Mouse (Mus musculus) testis, postnatal 14 days (tissue): ENCODE data around the gene Cd200r3.

ENCODE experiments used
- DNase-seq: peaks from one replicate; pipeline ENCODE4 v3.0.0; 2021; ENCODE audit warnings: low spot score

Gene Cd200r3

GRCm38 (mm10) chr16:45030796-45031195 is 87.3 kb downstream of the Cd200r3 start:
- DNase-seq: no peak
